Mouse (Mus musculus) CH12.LX (cell line): ENCODE measurements around the gene Il17a. TPM values are rescaled to one million over a fixed set of nuclear protein-coding genes. Genes with fewer than 3 reads are reported as not detected.
A peak's percentile ranks its signal among the peaks of the same experiment; 100 is the strongest.

Source experiments
- DNase-seq: peaks from one replicate; pipeline ENCODE4 v3.0.0-alpha.2; 2013; ENCODE audit errors: extremely low read depth
- H3K27ac ChIP-seq: 2 replicates; pipeline ENCODE4 v1.5.1; 2012; ENCODE audit warnings: low read depth, mild to moderate bottlenecking, control low read depth, moderate library complexity; ENCODE audit not compliant: insufficient read depth
- H3K27me3 ChIP-seq: replicated peaks from 2 replicates; pipeline ENCODE3; 2012; ENCODE audit warnings: inconsistent platforms
- H3K36me3 ChIP-seq, 2 experiments: replicated peaks in 1 of 2; 2 replicates each; pipeline versions ENCODE3 to v1.6.1; 2012; ENCODE audit warnings: inconsistent platforms in 1 of 2, low read length in 1 of 2, mild to moderate bottlenecking in 1 of 2, mixed read lengths in 1 of 2, moderate library complexity in 1 of 2; ENCODE audit not compliant: control insufficient read depth in 1 of 2, insufficient read depth in 1 of 2
- H3K4me1 ChIP-seq, 2 experiments: 2 replicates each; pipeline ENCODE4 v1.6.1; 2012; ENCODE audit warnings: inconsistent platforms in 1 of 2, moderate library complexity in 1 of 2; ENCODE audit not compliant: insufficient read depth in 2 of 2, control insufficient read depth in 1 of 2
- H3K4me2 ChIP-seq: 2 replicates; pipeline ENCODE4 v1.6.1; 2012; ENCODE audit warnings: low read depth, mild to moderate bottlenecking, control low read depth; ENCODE audit not compliant: poor library complexity, insufficient read depth, severe bottlenecking
- H3K4me3 ChIP-seq, 3 experiments: fragments of 150-350 bp in 1 of 3; sonication (generic) in 1 of 3; replicated peaks in 1 of 3; 2 replicates each; pipeline versions ENCODE3 to v1.5.1; 2011 to 2012; ENCODE audit warnings: low read depth in 2 of 3, low read length in 2 of 3, mild to moderate bottlenecking in 2 of 3, moderate library complexity in 2 of 3, control low read depth in 1 of 3, improper control_type of control experiment in 1 of 3, inconsistent platforms in 1 of 3, mixed read lengths in 1 of 3; ENCODE audit not compliant: poor library complexity in 1 of 3
- H3K79me2 ChIP-seq: replicated peaks from 2 replicates; pipeline ENCODE4 v1.6.1; 2012; ENCODE audit warnings: mild to moderate bottlenecking, moderate library complexity; ENCODE audit not compliant: control insufficient read depth, poor library complexity, insufficient read depth, severe bottlenecking; ENCODE audit errors: extremely low read depth
- H3K9ac ChIP-seq: 2 replicates; pipeline ENCODE4 v1.6.1; 2012; ENCODE audit warnings: low read depth, mild to moderate bottlenecking, control low read depth, moderate library complexity; ENCODE audit not compliant: insufficient read depth
- H3K9me3 ChIP-seq: replicated peaks from 2 replicates; pipeline ENCODE3; 2012; ENCODE audit warnings: low read length, inconsistent platforms, mixed read lengths
- CTCF ChIP-seq, 2 experiments: IDR thresholded peaks in 1 of 2; conservative IDR thresholded peaks in 1 of 2; 2 replicates each; pipeline ENCODE4 v1.5.1; 2011 to 2012; ENCODE audit warnings: low read depth in 2 of 2, low read length in 2 of 2, improper control_type of control experiment in 1 of 2, inconsistent platforms in 1 of 2, mild to moderate bottlenecking in 1 of 2, moderate library complexity in 1 of 2
- EP300 ChIP-seq: IDR thresholded peaks from 2 replicates; pipeline ENCODE4 v1.6.1; 2011; ENCODE audit warnings: low read length, improper control_type of control experiment
- ETS1 ChIP-seq: conservative IDR thresholded peaks from 2 replicates; pipeline ENCODE4 v1.6.1; 2012; ENCODE audit warnings: low read depth, mild to moderate bottlenecking, inconsistent platforms, low read length, improper control_type of control experiment, moderate library complexity
- HCFC1 ChIP-seq: IDR thresholded peaks from 2 replicates; pipeline ENCODE4 v1.6.1; 2012; ENCODE audit warnings: low read depth, mild to moderate bottlenecking, inconsistent platforms, low read length, improper control_type of control experiment
- IRF4 ChIP-seq: IDR thresholded peaks from 2 replicates; pipeline ENCODE4 v1.6.1; 2014; ENCODE audit warnings: low read depth, mild to moderate bottlenecking, inconsistent platforms, low read length, improper control_type of control experiment
- JUN ChIP-seq: IDR thresholded peaks from 2 replicates; pipeline ENCODE4 v1.6.1; 2011; ENCODE audit warnings: low read depth, mild to moderate bottlenecking, low read length, improper control_type of control experiment, moderate library complexity; ENCODE audit not compliant: insufficient read depth
- JUND ChIP-seq: conservative IDR thresholded peaks from 2 replicates; pipeline ENCODE4 v1.6.1; 2011; ENCODE audit warnings: low read depth, low read length, improper control_type of control experiment
- KAT2A ChIP-seq: IDR thresholded peaks from 2 replicates; pipeline ENCODE4 v1.6.1; 2012; ENCODE audit warnings: low read length, improper control_type of control experiment, inconsistent platforms; ENCODE audit not compliant: insufficient replicate concordance
- NELFE ChIP-seq: IDR thresholded peaks from 2 replicates; pipeline ENCODE4 v1.6.1; 2011; ENCODE audit warnings: low read depth, low read length, improper control_type of control experiment
- POLR2A ChIP-seq: IDR thresholded peaks from 2 replicates; pipeline ENCODE4 v1.6.1; 2011; ENCODE audit warnings: low read depth, mild to moderate bottlenecking, improper control_type of control experiment, low read length
- RAD21 ChIP-seq: IDR thresholded peaks from 2 replicates; pipeline ENCODE4 v1.6.1; 2011; ENCODE audit warnings: low read depth, mild to moderate bottlenecking, low read length, improper control_type of control experiment, moderate library complexity
- RCOR1 ChIP-seq: conservative IDR thresholded peaks from 2 replicates; pipeline ENCODE4 v1.6.1; 2012; ENCODE audit warnings: low read depth, mild to moderate bottlenecking, inconsistent platforms, low read length, improper control_type of control experiment
- SIN3A ChIP-seq: IDR thresholded peaks from 2 replicates; pipeline ENCODE4 v1.6.1; 2012; ENCODE audit warnings: low read length, improper control_type of control experiment, inconsistent platforms
- SMC3 ChIP-seq: IDR thresholded peaks from 2 replicates; pipeline ENCODE4 v1.6.1; 2011; ENCODE audit warnings: low read depth, low read length, improper control_type of control experiment
- USF1 ChIP-seq: IDR thresholded peaks from 2 replicates; pipeline ENCODE4 v1.6.1; 2014; ENCODE audit warnings: low read depth, mild to moderate bottlenecking, inconsistent platforms, low read length, improper control_type of control experiment
- ZNF384 ChIP-seq: IDR thresholded peaks from 2 replicates; pipeline ENCODE4 v1.6.1; 2012; ENCODE audit warnings: low read depth, low read length, improper control_type of control experiment, inconsistent platforms
- dilution Hi-C: fragments of 300-500 bp; cut with MboI; formaldehyde crosslinking; loops from 2 replicates; pipeline ENCODE4 v1.14.3; 2020; ENCODE audit warnings: low sequenced_read_pairs; ENCODE audit not compliant: extremely low pct_unique_long_range_greater_than_20kb, extremely low pct_ligation_motif_present
- in situ Hi-C: fragments of 300-500 bp; cut with MboI; formaldehyde crosslinking; loops from 3 replicates; pipeline ENCODE4 v1.14.3; 2019; ENCODE audit warnings: low sequenced_read_pairs, low pct_ligation_motif_present, low pct_unique_long_range_greater_than_20kb, mixed read lengths
- polyA plus RNA-seq: library from polyadenylated mRNA; unstranded; fragments of >175 nt; gene quantifications from 2 replicates; pipeline ENCODE4 v1.2.1, GENCODE M21; 2012; ENCODE audit warnings: low read depth; ENCODE audit not compliant: insufficient read length
- total RNA-seq, 2 experiments: library from RNA; depleted of rRNA; stranded (reverse); fragments of 300-350 nt in 1 of 2; fragments of >200 nt in 1 of 2; gene quantifications; 2 replicates each; pipeline ENCODE4 v1.2.3; 2012 to 2014

Il17a gene
- total and polyA plus RNA-seq, 3 experiments: 0.13 to 0.39 TPM; not detected in 1

DNA sequence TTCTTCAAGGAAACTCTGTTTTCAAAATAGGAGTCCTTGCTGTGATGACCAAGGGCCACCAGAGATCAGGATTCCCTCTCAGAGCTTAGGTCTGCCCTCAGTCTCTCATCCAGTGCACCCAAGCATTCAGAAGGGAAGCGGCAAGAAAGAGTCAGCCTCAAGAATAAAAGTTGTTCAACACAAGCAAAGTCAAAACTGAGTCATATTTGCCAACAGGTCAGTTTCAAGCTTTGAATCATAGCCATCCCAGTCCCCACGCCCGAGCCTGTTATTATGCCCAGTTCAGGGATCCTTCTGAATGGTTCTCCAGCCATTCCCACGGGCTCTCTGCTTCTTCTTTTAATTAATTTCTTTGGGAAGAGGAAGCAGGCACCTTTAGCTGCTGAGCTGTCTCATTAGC is 5.9 kb downstream of the Il17a start:
- no peak overlapping the region for H3K4me2 ChIP-seq
- H3K27ac ChIP-seq: no peak overlapping the region
- DNase-seq: peak; percentile 34
- H3K36me3 ChIP-seq: no peaks in the 10 kb centered on the region
- no peak overlapping the region for H3K9ac ChIP-seq
- dilution Hi-C loops (no loop called here), in situ Hi-C loops (no loop called here)
- TF ChIP-seq NELFE: no peak
- no peak for TF ChIP-seq USF1
- TF ChIP-seq HCFC1: no peak
- no peak for TF ChIP-seq KAT2A
- TF ChIP-seq RCOR1: no peak
- no peak for TF ChIP-seq SIN3A
- TF ChIP-seq JUN: peak; percentile 41; the same call in 1 of the 2 replicates
- peak; percentile 63 for TF ChIP-seq IRF4
- peak; percentile 66; the same call in 1 of the 2 replicates for TF ChIP-seq EP300
- no peak for TF ChIP-seq POLR2A
- TF ChIP-seq ETS1: peak; percentile 49; the same call in 1 of the 2 replicates
- peak; percentile 55; the same call in 1 of the 2 replicates for TF ChIP-seq JUND
- H3K4me1 ChIP-seq: peaks cover 0 to 13% of the 10 kb centered on the region in 2 experiments; a peak in 2 of 4 replicates
- H3K9me3 ChIP-seq: no peaks in the 10 kb centered on the region
- H3K4me3 ChIP-seq: no peak overlapping the region
- H3K79me2 ChIP-seq: no peaks in the 10 kb centered on the region
- no peaks in the 10 kb centered on the region for H3K27me3 ChIP-seq

DNA sequence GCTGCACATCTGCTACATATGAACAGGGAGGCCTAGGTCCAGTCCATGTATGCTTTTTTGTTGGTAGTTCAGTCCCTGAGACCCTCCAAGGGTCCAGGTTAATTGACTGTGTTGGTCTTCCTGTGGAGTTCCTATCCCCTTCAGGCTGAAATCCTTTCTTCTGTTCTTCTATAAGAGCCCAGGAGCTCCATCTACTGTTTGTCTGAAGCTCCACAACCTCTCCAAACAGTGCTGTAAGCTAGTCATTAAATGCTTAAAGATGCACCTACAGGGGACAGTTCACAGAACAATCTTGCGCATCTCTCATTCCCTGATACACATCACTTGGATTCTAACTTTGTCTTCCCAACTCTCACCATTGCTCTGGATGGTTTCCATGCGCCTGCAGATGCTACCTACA is 7.8 kb downstream of the Il17a start:
- no peaks in the 10 kb centered on the region for H3K9me3 ChIP-seq
- dilution Hi-C loops: no loop called here
- peak; percentile 69 for TF ChIP-seq SMC3
- peak; percentile 60 for TF ChIP-seq RAD21
- no peak for TF ChIP-seq ZNF384
- peak in 1 of 2 experiments; percentile 72; a peak in 2 of 4 replicates for TF ChIP-seq CTCF (conservative IDR thresholded peaks at IDR 0.05 in 1 of 2, IDR thresholded peaks at IDR 0.05 in 1 of 2; ENCODE audit: low read depth in 2 of 2, low read length in 2 of 2)

More for the DNA sequence above, 7.8 kb downstream of the Il17a start:
- H3K36me3 ChIP-seq: no peaks in the 10 kb centered on the region
- H3K27me3 ChIP-seq: no peaks in the 10 kb centered on the region
- no peak overlapping the region for H3K4me3 ChIP-seq
- H3K79me2 ChIP-seq: no peaks in the 10 kb centered on the region
- no peak overlapping the region for H3K4me2 ChIP-seq
- peak; percentile 21 for DNase-seq
- in situ Hi-C loops: no loop called here
- H3K9ac ChIP-seq: no peak overlapping the region
- H3K27ac ChIP-seq: no peak overlapping the region
- H3K4me1 ChIP-seq: peaks cover 0 to 13% of the 10 kb centered on the region in 2 experiments; a peak in 2 of 4 replicates
